Mouse (Mus musculus) right cerebral cortex, postnatal 25 days (tissue): ENCODE measurements around the gene Fndc8.
"Not testable (repeated sequence)": the region's sequence is repeated elsewhere in the genome, so short reads cannot be mapped to it uniquely, and the experiment has no call there.

Experiments used
- DNase-seq: peaks from one replicate; pipeline ENCODE4 v3.0.0; 2022

Fndc8 gene

GRCm38 (mm10) chr11:82920768-82921167 is 28.8 kb downstream of the Fndc8 start:
- no peak for DNase-seq

- no peak for DNase-seq
These were observed 29.8 kb downstream of the Fndc8 start for GRCm38 (mm10) chr11:82921691-82922090.

GRCm38 (mm10) chr11:82923910-82924309 is 32.0 kb downstream of the Fndc8 start:
- not testable (repeated sequence) for DNase-seq

GRCm38 (mm10) chr11:82928897-82929632 is 37.1 kb downstream of the Fndc8 start:
- no peak for DNase-seq

- no peak for DNase-seq
These were observed 37.7 kb downstream of the Fndc8 start for GRCm38 (mm10) chr11:82929633-82929950.

- DNase-seq, result not testable (repeated sequence)
These were observed 38.5 kb downstream of the Fndc8 start for GRCm38 (mm10) chr11:82930391-82930955.

GRCm38 (mm10) chr11:82931161-82931560 is 39.2 kb downstream of the Fndc8 start:
- not testable (repeated sequence) for DNase-seq

GRCm38 (mm10) chr11:82931671-82932450 is 39.9 kb downstream of the Fndc8 start:
- DNase-seq, result not testable (repeated sequence)

- no peak for DNase-seq
These were observed 41.3 kb downstream of the Fndc8 start for GRCm38 (mm10) chr11:82933186-82933585.

- no peak for DNase-seq
These were observed 51.4 kb downstream of the Fndc8 start for GRCm38 (mm10) chr11:82943336-82943735.

GRCm38 (mm10) chr11:82945636-82946035 is 53.7 kb downstream of the Fndc8 start:
- no peak for DNase-seq

- DNase-seq, result no peak
These were observed 55.5 kb downstream of the Fndc8 start for GRCm38 (mm10) chr11:82947457-82947856.

GRCm38 (mm10) chr11:82949036-82949435 is 57.1 kb downstream of the Fndc8 start:
- DNase-seq, result no peak
